Mouse (Mus musculus): ENCODE results near the gene Scel. TPM values are rescaled to one million over a fixed set of nuclear protein-coding genes. Genes with fewer than 3 reads are reported as not detected.

Scel gene
- polyA plus RNA-seq, 1 experiment from 2014 or later: 2.5 TPM

DNA sequence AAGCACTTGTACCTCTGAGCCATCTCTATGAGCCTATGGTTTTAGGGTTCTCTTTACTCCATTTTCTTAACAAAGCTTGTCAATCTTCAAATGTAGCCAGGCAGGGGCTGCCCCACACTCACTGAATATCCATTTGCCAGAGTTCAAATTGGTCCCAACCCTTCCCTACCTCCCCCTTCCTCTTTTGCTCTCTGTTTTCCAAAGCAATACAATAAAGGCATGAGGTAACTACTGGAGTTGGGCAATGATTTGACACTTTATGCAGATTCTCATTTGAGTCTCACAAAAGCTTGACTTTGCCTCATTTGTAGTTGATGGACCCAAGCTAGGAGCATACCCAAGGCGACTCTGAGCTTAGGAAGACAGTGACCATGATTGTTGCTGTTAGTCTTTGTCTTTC lies 13.1 kb downstream of the Scel start:
- Histone ChIP-seq H3K9me3 (peaks cover 8% of the 10 kb centered on the region; the same call in 1 of the 2 replicates), H3K27me3 (0 out of 2 replicates have a peak, but pooled peaks cover 4% of the 10 kb centered on the region), H3K4me2 (no peak overlapping the region), H3K9ac (no peak overlapping the region), H3K36me3 (no peaks in the 10 kb centered on the region), H3K4me1 (no peaks in the 10 kb centered on the region), H3K4me3 (no peak overlapping the region), H3K27ac (no peak overlapping the region)
- WGBS: 82% methylated on average over 1 of the region's 1 CpGs
- no peak for ATAC-seq (ENCODE audit: insufficient number of reproducible peaks, insufficient read depth, low FRiP score, low TSS enrichment, low read depth)

DNA sequence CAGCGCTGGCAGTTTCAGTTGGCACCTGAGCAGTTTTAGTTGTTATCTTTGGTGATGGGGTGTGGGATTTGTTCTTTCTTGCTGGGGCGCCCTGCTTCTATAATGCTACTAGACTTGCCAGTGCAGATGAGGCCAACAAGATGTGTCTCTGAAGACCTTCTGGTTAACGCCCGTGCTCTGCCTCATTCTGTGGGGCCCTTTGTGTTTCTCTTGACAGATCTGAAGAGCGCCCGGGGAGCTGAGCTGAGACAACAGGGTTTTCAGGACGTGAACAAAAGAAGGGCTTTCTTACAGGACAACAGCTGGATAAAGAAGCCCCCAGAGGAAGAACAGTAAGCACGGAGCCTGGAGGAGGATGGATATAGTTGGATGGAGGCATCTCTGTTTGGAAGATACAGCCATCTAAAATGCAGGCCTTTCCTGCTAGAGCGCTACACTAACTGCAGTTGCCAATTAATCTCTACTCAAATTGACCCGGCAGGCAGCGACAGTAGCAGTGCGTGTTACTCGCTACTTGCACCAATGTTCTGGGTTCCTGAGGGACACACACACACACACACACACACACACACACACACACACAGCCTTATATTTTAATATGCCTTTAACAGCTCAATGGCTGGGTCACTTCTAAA lies 16.7 kb downstream of the Scel start:
- Histone ChIP-seq H3K4me1 (no peaks in the 10 kb centered on the region), H3K27ac (no peak overlapping the region), H3K27me3 (0 out of 2 replicates have a peak, but pooled peaks cover 4% of the 10 kb centered on the region), H3K4me3 (no peak overlapping the region), H3K36me3 (no peaks in the 10 kb centered on the region), H3K9ac (no peak overlapping the region), H3K9me3 (peaks cover 8% of the 10 kb centered on the region; the same call in 1 of the 2 replicates), H3K4me2 (no peak overlapping the region)
- WGBS: 44% methylated on average over 13 of the region's 13 CpGs
- ATAC-seq (ENCODE audit: insufficient number of reproducible peaks, insufficient read depth, low FRiP score, low TSS enrichment, low read depth): no peak

DNA sequence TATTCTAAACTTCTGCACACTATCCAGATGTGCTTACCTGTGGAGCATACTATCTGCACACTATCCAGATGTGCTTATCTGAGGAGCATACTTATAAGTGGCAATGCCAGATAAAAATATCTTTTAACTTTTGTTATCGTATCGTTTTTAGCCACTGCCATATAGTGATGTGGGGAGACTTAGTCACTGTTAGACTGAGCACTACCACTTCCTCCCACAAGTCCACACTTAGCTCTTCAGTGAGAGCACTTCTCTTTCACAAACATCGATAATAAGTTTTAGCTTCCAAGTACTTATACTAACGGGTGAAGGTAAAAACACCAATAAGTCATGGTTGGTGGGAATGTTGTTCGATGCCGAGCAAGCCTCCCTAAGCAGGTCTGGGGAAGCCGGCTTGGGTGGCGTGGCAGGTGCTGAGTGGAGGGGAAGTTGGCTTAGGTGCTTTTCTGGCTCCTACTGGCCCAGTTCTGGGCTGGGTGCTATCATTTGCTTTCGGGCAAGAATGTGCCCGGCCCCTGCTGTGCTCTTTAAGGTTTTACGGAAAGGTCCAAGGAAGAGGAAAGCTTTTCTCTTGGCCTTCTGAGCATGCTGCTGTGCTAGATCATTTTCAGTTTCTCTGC lies 18.7 kb downstream of the Scel start:
- 92% methylated on average over 11 of the region's 11 CpGs for WGBS
- ATAC-seq (ENCODE audit: insufficient number of reproducible peaks, insufficient read depth, low FRiP score, low TSS enrichment, low read depth): no peak
- Histone ChIP-seq H3K4me3 (no peak overlapping the region), H3K9ac (no peak overlapping the region), H3K27me3 (0 out of 2 replicates have a peak, but pooled peaks cover 4% of the 10 kb centered on the region), H3K4me1 (no peaks in the 10 kb centered on the region), H3K9me3 (peaks cover 5% of the 10 kb centered on the region; the same call in 1 of the 2 replicates), H3K36me3 (no peaks in the 10 kb centered on the region), H3K4me2 (no peak overlapping the region), H3K27ac (no peak overlapping the region)

DNA sequence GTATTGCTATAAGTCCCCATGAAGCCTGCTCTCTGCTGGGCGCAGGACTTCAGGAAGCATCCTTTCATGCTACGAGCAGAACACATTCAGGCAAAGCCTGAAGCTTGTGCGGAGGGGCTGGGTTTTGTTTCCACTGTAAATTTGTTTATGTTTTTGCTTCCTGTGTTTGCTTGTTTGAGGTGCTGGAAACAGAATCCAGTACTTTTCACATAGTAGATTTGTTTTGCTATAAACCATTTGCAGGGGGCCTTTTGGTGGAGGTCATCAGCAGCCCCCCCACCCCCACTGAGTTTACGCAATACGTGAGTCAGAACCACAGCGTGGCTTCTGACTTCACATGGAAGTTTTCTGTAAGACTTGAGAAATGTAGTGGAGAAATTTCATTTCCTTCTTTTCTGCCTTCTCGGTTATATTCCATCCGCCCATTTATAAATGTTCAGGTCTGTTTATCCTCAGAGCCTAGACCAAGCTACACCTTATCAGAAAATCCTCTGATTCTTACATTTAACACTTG lies 22.4 kb downstream of the Scel start:
- Histone ChIP-seq H3K36me3 (no peaks in the 10 kb centered on the region), H3K4me2 (no peak overlapping the region), H3K27me3 (no peaks in the 10 kb centered on the region; the same call in 1 of the 2 replicates), H3K9me3 (no peaks in the 10 kb centered on the region), H3K9ac (no peak overlapping the region), H3K4me1 (no peaks in the 10 kb centered on the region), H3K27ac (no peak overlapping the region), H3K4me3 (no peak overlapping the region)
- ATAC-seq (ENCODE audit: insufficient number of reproducible peaks, insufficient read depth, low FRiP score, low TSS enrichment, low read depth): no peak
- 80% methylated on average over 8 of the region's 8 CpGs for WGBS

DNA sequence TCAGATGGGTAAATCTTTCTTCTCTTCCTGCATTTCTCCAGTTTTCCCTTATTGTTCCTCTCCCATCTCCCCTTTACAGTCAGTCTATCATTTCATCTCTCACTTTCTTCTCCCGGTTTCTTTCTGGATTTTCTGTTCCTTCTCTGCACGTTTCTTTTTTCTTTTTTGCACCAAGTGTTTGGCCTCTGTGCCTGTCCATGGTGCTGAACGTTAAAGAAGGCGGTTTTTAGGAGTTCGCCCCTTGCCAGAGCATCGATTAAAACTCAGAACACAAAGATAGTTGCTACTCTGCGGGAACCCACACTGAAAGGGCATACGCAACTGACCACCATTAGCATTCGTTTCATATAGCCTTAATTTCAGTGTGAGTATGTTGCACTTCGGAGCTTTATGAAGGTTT lies 23.2 kb downstream of the Scel start:
- WGBS: 33% methylated on average over 10 of the region's 10 CpGs
- no peak overlapping the region for H3K9ac ChIP-seq
- ATAC-seq (ENCODE audit: insufficient number of reproducible peaks, insufficient read depth, low FRiP score, low TSS enrichment, low read depth): no peak
- no peak overlapping the region for H3K4me3 ChIP-seq
- H3K36me3 ChIP-seq: no peaks in the 10 kb centered on the region
- no peaks in the 10 kb centered on the region for H3K9me3 ChIP-seq
- H3K27ac ChIP-seq: no peak overlapping the region
- H3K27me3 ChIP-seq: no peaks in the 10 kb centered on the region; the same call in 1 of the 2 replicates
- no peaks in the 10 kb centered on the region for H3K4me1 ChIP-seq
- no peak overlapping the region for H3K4me2 ChIP-seq

DNA sequence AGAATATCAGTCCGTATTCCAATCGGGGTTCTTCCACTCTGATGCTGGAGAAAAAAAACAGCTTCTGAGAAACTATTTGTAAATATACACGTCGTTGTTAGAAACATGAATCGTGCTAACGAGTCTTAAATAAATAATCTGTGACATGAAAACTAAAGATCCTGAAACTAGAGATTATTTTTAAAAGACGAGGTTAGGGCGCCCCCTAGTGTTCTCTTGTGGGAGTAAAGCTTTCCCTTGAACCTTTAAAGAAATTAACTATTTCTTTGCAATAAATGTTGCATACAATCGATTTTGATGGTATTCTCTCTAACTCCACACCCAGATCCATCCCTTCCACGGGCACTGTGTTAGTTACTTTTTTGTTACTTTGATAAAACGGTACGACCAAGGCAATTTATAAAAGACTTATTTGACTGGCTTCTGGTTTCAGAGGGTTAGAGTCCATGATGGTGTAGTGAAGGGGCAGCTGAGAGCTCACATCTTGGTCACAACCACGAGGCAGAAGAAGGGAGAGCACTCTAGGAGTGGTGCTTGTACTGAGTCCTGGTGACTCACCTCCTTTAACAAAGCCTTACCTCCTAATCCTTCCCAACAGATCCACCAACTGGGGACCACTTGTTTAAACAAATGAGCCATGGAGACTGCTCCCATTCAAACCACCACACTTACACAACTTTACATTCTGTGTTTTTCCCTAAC lies 24.4 kb downstream of the Scel start:
- Histone ChIP-seq H3K9me3 (no peaks in the 10 kb centered on the region), H3K4me2 (no peak overlapping the region), H3K9ac (no peak overlapping the region), H3K4me3 (no peak overlapping the region), H3K4me1 (no peaks in the 10 kb centered on the region), H3K27me3 (no peaks in the 10 kb centered on the region; the same call in 1 of the 2 replicates), H3K27ac (no peak overlapping the region), H3K36me3 (no peaks in the 10 kb centered on the region)
- WGBS: 14% methylated on average over 13 of the region's 13 CpGs
- ATAC-seq (ENCODE audit: insufficient number of reproducible peaks, insufficient read depth, low FRiP score, low TSS enrichment, low read depth): no peak

DNA sequence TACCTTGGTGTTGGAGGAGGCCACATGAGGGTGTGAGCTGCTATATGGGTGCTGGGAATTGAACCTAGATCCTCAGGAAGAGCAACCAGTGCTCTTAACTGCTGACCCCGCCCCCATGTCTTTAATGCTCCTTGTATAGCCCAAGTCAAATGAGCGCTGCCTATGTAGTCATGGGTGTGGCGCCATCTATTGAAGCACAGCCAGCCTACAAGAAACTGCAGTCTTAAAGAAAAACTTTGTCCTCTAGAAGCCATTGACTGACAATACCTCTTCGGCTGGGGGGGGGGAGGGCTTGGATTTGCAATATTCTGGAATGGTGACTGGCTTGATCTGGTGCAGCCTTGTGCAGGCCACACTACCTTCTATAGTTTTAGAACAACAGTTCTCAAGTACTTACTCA lies 26.7 kb downstream of the Scel start:
- no peak overlapping the region for H3K4me2 ChIP-seq

DNA sequence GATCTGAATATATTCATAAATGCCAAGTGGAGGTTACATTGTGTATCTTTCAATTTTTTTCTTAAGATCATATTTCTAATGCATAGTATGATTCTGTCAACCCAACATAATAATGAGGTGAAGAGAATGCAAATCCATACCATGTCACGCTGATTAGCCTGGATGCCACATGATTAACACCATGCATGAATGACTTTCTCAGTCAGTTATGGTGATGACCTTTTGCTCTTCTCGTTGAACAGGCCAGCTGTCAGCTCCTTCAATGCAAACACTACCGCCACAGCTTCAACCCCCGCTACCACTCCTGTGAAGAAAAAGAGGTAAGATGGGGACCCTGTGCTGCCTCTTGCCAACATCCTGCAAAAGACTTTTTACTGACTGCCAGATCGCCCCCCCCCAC lies 28.5 kb downstream of the Scel start:
- no peak overlapping the region for H3K4me2 ChIP-seq
- H3K36me3 ChIP-seq: no peaks in the 10 kb centered on the region
- H3K27me3 ChIP-seq: no peaks in the 10 kb centered on the region; the same call in 1 of the 2 replicates
- 68% methylated on average over 5 of the region's 5 CpGs for WGBS
- no peaks in the 10 kb centered on the region for H3K4me1 ChIP-seq
- H3K9ac ChIP-seq: no peak overlapping the region
- no peak overlapping the region for H3K4me3 ChIP-seq
- H3K27ac ChIP-seq: no peak overlapping the region
- H3K9me3 ChIP-seq: no peaks in the 10 kb centered on the region
- ATAC-seq (ENCODE audit: insufficient number of reproducible peaks, insufficient read depth, low FRiP score, low TSS enrichment, low read depth): no peak

More for the DNA sequence above, 26.7 kb downstream of the Scel start:
- no peaks in the 10 kb centered on the region for H3K36me3 ChIP-seq
- H3K4me3 ChIP-seq: no peak overlapping the region
- H3K27ac ChIP-seq: no peak overlapping the region
- no peak overlapping the region for H3K9ac ChIP-seq
- no peaks in the 10 kb centered on the region; the same call in 1 of the 2 replicates for H3K27me3 ChIP-seq
- 49% methylated on average over 4 of the region's 4 CpGs for WGBS
- H3K4me1 ChIP-seq: no peaks in the 10 kb centered on the region
- ATAC-seq (ENCODE audit: insufficient number of reproducible peaks, insufficient read depth, low FRiP score, low TSS enrichment, low read depth): no peak
- no peaks in the 10 kb centered on the region for H3K9me3 ChIP-seq

DNA sequence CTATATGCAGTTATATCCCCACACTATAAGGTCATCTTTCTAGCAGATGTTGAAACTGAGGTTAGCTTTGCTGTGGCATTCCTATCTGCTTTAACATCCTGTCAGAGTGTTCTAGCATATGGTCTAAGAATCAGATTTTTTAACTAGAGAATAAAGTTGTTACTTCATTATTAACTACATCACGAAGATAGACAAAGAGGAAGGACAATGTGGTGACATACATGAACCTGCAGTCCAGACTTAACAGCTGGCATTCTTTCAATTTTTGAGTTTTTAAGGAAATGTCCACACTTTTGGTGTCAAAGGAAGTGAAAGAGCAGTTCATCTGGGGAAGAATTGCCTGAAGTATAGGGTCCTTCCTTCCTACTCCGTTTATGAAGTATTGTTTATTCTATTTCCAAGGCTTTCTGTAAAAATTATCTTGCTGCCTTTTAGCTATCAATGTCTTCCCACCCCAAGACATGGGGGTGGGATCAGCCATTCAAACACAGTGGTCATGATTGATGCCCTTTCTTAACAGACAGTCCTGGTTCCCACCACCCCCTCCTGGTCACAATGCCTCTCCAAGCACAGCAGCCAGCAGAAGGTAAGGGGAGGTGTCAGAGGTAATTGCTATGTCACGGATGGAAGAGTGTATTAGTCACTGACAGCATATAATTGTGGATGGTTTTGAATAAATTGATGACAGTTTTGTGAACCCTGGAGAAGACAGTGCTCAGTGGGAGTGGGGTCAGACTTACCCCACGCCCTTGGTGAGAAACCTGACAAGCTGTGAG lies 30.4 kb downstream of the Scel start:
- H3K27me3 ChIP-seq: no peaks in the 10 kb centered on the region
- ATAC-seq (ENCODE audit: insufficient number of reproducible peaks, insufficient read depth, low FRiP score, low TSS enrichment, low read depth): no peak
- H3K9ac ChIP-seq: no peak overlapping the region
- H3K36me3 ChIP-seq: no peaks in the 10 kb centered on the region
- H3K9me3 ChIP-seq: no peaks in the 10 kb centered on the region
- no peak overlapping the region for H3K4me3 ChIP-seq
- no peak overlapping the region for H3K27ac ChIP-seq
- 61% methylated on average over 4 of the region's 4 CpGs for WGBS
- H3K4me2 ChIP-seq: no peak overlapping the region
- H3K4me1 ChIP-seq: no peaks in the 10 kb centered on the region

DNA sequence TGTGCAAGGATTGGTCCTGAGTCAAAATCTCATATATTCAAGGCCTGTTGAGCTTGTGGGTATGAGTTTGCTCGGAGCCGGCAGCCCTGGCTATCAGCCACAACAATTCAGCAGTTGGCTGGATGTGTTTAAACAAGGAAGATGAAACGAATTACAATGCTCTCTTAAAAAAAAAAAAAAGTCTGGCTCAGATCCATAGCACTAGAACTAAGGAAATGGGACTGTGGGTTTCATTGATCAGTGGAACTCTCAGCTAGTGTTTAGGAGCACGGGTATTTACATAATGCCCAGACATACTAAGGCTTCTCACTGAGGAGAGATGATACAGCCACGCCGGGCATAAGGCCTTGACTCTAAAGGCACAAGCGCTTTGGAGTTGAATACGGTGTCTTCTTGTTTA lies 32.6 kb downstream of the Scel start:
- WGBS: 58% methylated on average over 8 of the region's 8 CpGs
- no peak overlapping the region for H3K4me3 ChIP-seq
- H3K4me1 ChIP-seq: no peaks in the 10 kb centered on the region
- no peaks in the 10 kb centered on the region for H3K36me3 ChIP-seq
- H3K9me3 ChIP-seq: no peaks in the 10 kb centered on the region
- no peak overlapping the region for H3K27ac ChIP-seq
- ATAC-seq (ENCODE audit: insufficient number of reproducible peaks, insufficient read depth, low FRiP score, low TSS enrichment, low read depth): no peak
- H3K27me3 ChIP-seq: no peaks in the 10 kb centered on the region
- no peak overlapping the region for H3K9ac ChIP-seq
- H3K4me2 ChIP-seq: no peak overlapping the region

DNA sequence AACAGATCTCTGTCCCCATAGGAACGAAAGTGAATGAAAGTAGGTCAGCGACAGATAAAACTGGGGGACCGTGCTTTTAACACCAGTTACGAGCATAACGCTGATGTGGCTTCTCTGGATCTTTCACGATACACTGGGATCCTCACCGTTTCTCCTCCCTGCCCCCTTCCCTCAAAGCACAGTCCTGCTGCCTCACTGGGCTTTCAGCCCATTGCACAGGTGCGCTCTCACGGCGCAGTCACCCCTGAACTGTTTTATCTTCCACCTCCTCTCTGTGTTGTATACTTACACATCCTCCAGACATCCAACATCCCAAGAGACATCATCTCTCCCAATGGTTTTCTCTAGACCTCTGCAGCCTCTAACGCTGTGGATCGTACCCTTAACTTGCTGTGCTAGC lies 33.1 kb downstream of the Scel start:
- no peak overlapping the region for H3K27ac ChIP-seq
- no peak overlapping the region for H3K4me2 ChIP-seq
- no peaks in the 10 kb centered on the region for H3K27me3 ChIP-seq
- 90% methylated on average over 12 of the region's 12 CpGs for WGBS
- H3K9me3 ChIP-seq: no peaks in the 10 kb centered on the region
- ATAC-seq (ENCODE audit: insufficient number of reproducible peaks, insufficient read depth, low FRiP score, low TSS enrichment, low read depth): no peak
- H3K4me1 ChIP-seq: no peaks in the 10 kb centered on the region
- H3K36me3 ChIP-seq: no peaks in the 10 kb centered on the region
- no peak overlapping the region for H3K4me3 ChIP-seq
- H3K9ac ChIP-seq: no peak overlapping the region

Data from embryonic facial prominence, embryonic 13.5 days (tissue).